Mouse (Mus musculus): Measurements from ENCODE around the gene Irf2bpl. TPM values are rescaled to one million over a fixed set of nuclear protein-coding genes. Genes with fewer than 3 reads are reported as not detected.

Irf2bpl gene
- total RNA-seq, 2 experiments from 2014 or later: 44.7 to 51.8 TPM

- peak in 1 of 2 experiments; percentile 22 for DNase-seq
- intact Hi-C loops (cut with DNase I): no loop called here
Observed at GRCm38 (mm10) chr12:86834416-86834772, 50.2 kb downstream of the Irf2bpl start.

- intact Hi-C loops (cut with DNase I): no loop called here
- peak; percentile 84 to 87 for DNase-seq
Observed at GRCm38 (mm10) chr12:86833711-86834415, 50.7 kb downstream of the Irf2bpl start.

GRCm38 (mm10) chr12:86832551-86833182 lies 51.9 kb downstream of the Irf2bpl start:
- intact Hi-C loops (cut with DNase I): no loop called here
- DNase-seq: no peak

DNA sequence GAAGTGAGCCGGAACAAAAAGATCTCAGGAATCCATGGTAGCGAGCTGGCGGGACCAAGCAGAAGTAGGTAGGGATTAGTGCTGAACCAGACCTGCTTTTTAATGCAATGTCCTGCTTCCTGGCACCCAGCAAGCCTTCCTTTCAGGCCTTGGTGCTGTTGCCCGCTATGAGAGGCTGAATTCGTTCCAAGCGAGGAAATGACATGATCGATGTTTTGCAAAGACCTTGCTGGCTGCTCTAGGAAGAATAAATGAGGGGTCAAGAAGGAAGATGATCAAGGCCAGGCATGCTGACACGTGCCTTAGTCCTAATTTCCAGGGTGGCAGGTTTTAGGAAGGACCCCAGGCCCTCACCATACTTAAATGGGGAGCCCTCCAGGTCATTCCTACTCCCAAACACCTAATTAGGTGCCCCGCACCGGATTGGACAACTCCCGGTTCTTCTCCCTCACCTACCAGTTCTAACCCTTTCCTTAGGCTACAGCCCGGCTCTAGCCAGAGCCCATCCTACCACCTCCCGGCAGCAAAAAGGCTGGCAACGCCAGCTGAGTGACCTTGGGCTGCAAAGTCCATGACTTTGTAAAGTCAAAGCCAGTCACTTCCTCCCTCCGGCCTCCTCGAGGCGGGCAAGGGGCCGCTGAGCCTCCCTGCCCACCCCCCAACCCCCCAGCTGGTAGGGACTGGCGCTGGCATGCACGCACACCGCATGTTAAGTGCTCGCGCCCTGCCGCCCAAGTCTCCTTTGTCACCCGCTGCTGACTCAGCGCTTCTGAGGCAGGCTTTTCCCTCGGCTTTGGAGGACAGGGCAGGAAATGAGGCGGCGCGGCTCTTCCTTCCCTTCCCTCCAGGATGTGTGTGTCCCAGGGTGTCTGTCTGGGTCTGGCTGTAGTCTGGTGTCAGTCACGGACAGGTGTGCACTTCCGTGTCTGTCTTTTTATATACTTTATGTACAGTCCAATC lies 52.7 kb downstream of the Irf2bpl start:
- intact Hi-C loops (cut with DNase I): loop anchor here (2.0 kb wide), 1 partner anchor 31 kb away; no protein-coding TSS in a partner anchor

More for the DNA sequence above, 52.7 kb downstream of the Irf2bpl start:
- peak; percentile 71 to 73 for DNase-seq

Other genes with a start within 250 kb of the Irf2bpl start
- 10 to 100 TPM; 23.4 to 32.5 TPM for gene Vash1, start 206.1 kb downstream of the Irf2bpl start, total RNA-seq (2021)
- 1 to 10 TPM; 3.8 to 4.3 TPM for gene Angel1, start 158.3 kb downstream of the Irf2bpl start, total RNA-seq (2021)
- gene Lrrc74a, start 150.4 kb downstream of the Irf2bpl start, total RNA-seq (2021): not detected
- 10 to 100 TPM; 44.2 to 45.6 TPM for gene Cipc, start 62.2 kb upstream of the Irf2bpl start, total RNA-seq (2021)
- gene Zdhhc22, start 105.6 kb upstream of the Irf2bpl start, total RNA-seq (2021): not detected
- under 1 TPM in 1 of 2 experiments, not detected in 1; 0.07 TPM for gene Tmem63c, start 136.5 kb upstream of the Irf2bpl start, total RNA-seq (2021)
- not detected for gene Ngb, start 217.7 kb upstream of the Irf2bpl start, total RNA-seq (2021)